Mouse (Mus musculus) Patski (cell line): ENCODE data around the gene Irgq. TPM values are rescaled to one million over a fixed set of nuclear protein-coding genes. Genes with fewer than 3 reads are reported as not detected.

Experiments used
- ATAC-seq: fragments of 100-300 bp; one replicate; pipeline ENCODE4 v1.8.0; 2021
- CTCF ChIA-PET: fragments of 350-600 bp; sonication (Branson Sonifier 250); formaldehyde crosslinking; loops from one replicate; lab custom pipeline; 2022; ENCODE audit warnings: inconsistent platforms; lab: Charles Lee
- POLR2A ChIA-PET: fragments of 350-600 bp; sonication (Branson Sonifier 250); formaldehyde crosslinking; loops from one replicate; lab custom pipeline; 2022; ENCODE audit warnings: antibody characterized with exemption, inconsistent platforms; lab: Charles Lee
- DNase-seq: peaks from one replicate; pipeline ENCODE4 v3.0.0-alpha.2; 2011; ENCODE audit warnings: low read depth, low spot score
- H3K27me3 ChIP-seq: fragments of 371-371 bp; one replicate; pipeline ENCODE4 v1.5.1; 2021
- CTCF ChIP-seq: fragments of 100-300 bp; IDR thresholded peaks from one replicate; pipeline ENCODE4 v1.5.1; 2021
- in situ Hi-C: fragments of 300-500 bp; cut with MboI; formaldehyde crosslinking; loops from 3 replicates; pipeline ENCODE4 v1.11.1; 2018; ENCODE audit warnings: low pct_unique_long_range_greater_than_20kb, mixed read lengths
- polyA plus RNA-seq: library from polyadenylated mRNA; unstranded; gene quantifications from one replicate; pipeline ENCODE4 v1.2.3, GENCODE M21; 2021

Gene Irgq
- polyA plus RNA-seq, 1 experiment from 2014 or later, result 28.8 TPM

DNA sequence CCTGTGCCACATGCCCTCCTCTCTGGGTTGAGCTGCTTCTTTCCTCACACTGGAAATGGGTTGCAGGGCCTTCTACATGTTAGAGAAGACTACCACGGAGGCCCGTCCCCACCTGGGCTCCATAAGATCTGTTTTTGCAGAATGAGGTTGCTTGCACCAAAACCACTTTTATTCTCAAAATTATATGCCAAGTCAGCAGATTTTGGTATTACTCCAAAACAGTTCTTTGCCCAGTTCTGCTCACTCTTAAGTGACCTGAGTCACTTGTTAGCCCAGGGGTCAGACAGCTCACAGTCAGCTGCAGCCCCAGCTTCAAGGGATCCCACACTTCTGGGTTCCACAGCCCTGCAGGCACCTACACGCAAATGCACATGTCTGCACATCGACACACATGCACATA is 31.0 kb downstream of the Irgq start:
- ATAC-seq (no peak), DNase-seq (no peak)
- H3K27me3 ChIP-seq, result no peaks in the 10 kb centered on the region
- CTCF ChIA-PET, result interaction anchor here (1.5 to 3.6 kb wide), 6 partner anchors 9 to 120 kb away, joined by 3 to 23 read pairs (median 6); partner anchors contain the start of gene Irgq
- in situ Hi-C loops, result no loop called here
- no peak for TF ChIP-seq CTCF
- POLR2A ChIA-PET, result interaction anchor here (0.8 to 2.8 kb wide), 3 partner anchors 11 to 62 kb away, joined by 3 to 10 read pairs (median 5); no protein-coding TSS in a partner anchor

GRCm38 (mm10) chr7:24563191-24563836 is 32.8 kb downstream of the Irgq start:
- H3K27me3 ChIP-seq, result no peaks in the 10 kb centered on the region
- CTCF ChIA-PET, result interaction anchor here (1.0 to 3.9 kb wide), 5 partner anchors 9 to 90 kb away, joined by 3 to 26 read pairs (median 6); partner anchors contain the start of gene Irgq
- ATAC-seq (no peak), DNase-seq (no peak)
- in situ Hi-C loops, result no loop called here
- POLR2A ChIA-PET, result interaction anchor here (0.7 to 2.8 kb wide), 3 partner anchors 14 to 384 kb away, joined by 4 to 10 read pairs (median 4); no protein-coding TSS in a partner anchor
- no peak for TF ChIP-seq CTCF

- ChIA-PET CTCF (interaction anchor here (1.2 to 3.9 kb wide), 5 partner anchors 8 to 36 kb away, joined by 3 to 26 read pairs (median 8); partner anchors contain the start of gene Irgq), POLR2A (interaction anchor here (0.6 to 2.8 kb wide), 3 partner anchors 14 to 190 kb away, joined by 4 to 10 read pairs (median 4); no protein-coding TSS in a partner anchor)
- ATAC-seq, result no peak
- in situ Hi-C loops, result no loop called here
- DNase-seq, result no peak
- H3K27me3 ChIP-seq, result no peaks in the 10 kb centered on the region
- no peak for TF ChIP-seq CTCF
These were observed 33.3 kb downstream of the Irgq start for GRCm38 (mm10) chr7:24563837-24564206.

- ATAC-seq, result peak; percentile 77
- DNase-seq, result peak; percentile 22
- POLR2A ChIA-PET, result interaction anchor here (0.6 to 1.8 kb wide), 3 partner anchors 17 to 91 kb away, joined by 3 to 4 read pairs (median 4); no protein-coding TSS in a partner anchor
- H3K27me3 ChIP-seq, result no peaks in the 10 kb centered on the region
- TF ChIP-seq CTCF, result no peak
- CTCF ChIA-PET, result interaction anchor here (0.9 to 3.9 kb wide), 13 partner anchors 8 to 91 kb away, joined by 3 to 26 read pairs (median 3); partner anchors contain the start of genes Ethe1, Irgq, Pinlyp and Xrcc1
- in situ Hi-C loops, result no loop called here
These were observed 34.2 kb downstream of the Irgq start for GRCm38 (mm10) chr7:24564607-24565265.

- no peak for TF ChIP-seq CTCF
- ATAC-seq (no peak), DNase-seq (no peak)
- POLR2A ChIA-PET, result no interaction called here
- in situ Hi-C loops, result no loop called here
- CTCF ChIA-PET, result interaction anchor here (1.3 to 3.9 kb wide), 6 partner anchors 9 to 92 kb away, joined by 3 to 26 read pairs (median 5); partner anchors contain the start of gene Irgq
- no peaks in the 10 kb centered on the region for H3K27me3 ChIP-seq
These were observed 35.1 kb downstream of the Irgq start for GRCm38 (mm10) chr7:24565627-24566026.

DNA sequence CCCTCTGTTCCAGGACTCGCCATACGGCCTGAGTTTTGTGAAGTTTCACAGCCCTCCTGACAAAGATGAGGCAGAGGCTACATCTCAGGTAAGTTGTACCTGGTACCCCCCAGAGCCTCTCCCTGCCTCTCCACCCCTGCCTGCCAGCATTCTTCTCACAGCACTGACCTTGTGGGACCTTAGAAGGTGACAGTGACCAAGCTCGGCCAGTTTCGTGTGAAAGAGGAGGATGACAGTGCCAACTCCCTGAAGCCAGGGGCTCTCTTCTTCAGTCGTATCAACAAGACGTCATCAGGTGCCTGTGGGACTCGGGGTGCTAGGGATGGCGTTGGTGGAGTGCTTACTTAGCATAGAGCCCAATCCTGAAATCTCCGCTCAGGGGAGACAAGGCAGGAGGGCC is 35.7 kb downstream of the Irgq start:
- POLR2A ChIA-PET, result no interaction called here
- in situ Hi-C loops, result no loop called here

DNA sequence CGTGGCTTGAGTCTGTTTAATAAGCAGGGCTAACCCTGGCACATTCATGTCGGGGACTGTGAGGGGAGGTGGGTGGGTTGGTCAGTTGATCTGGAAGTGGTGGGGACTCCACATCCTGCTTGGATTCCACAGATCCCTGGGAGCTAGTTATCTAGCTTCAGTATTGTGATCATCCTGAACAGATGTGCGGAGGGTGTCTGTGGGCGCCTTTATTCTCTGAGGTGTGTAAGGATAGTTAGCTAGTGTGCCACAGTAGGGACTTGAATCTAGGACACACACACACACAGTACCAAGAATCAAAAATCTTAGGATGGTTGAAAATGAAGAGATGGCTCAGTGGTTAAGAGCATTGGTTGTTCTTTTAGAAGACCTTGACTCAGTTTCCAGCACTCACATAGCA is 38.0 kb downstream of the Irgq start:
- ChIA-PET CTCF (interaction anchor here (1.2 to 1.3 kb wide), 2 partner anchors 18 to 44 kb away, joined by 3 to 4 read pairs; no protein-coding TSS in a partner anchor), POLR2A (no interaction called here)
- no peaks in the 10 kb centered on the region for H3K27me3 ChIP-seq
- no peak for TF ChIP-seq CTCF
- ATAC-seq (no peak), DNase-seq (no peak)
- in situ Hi-C loops, result no loop called here

More for the DNA sequence above, 35.7 kb downstream of the Irgq start:
- DNase-seq (no peak), ATAC-seq (no peak)
- TF ChIP-seq CTCF, result no peak
- H3K27me3 ChIP-seq, result no peaks in the 10 kb centered on the region
- CTCF ChIA-PET, result interaction anchor here (0.9 to 3.9 kb wide), 5 partner anchors 8 to 92 kb away, joined by 3 to 26 read pairs (median 5); partner anchors contain the start of gene Irgq

DNA sequence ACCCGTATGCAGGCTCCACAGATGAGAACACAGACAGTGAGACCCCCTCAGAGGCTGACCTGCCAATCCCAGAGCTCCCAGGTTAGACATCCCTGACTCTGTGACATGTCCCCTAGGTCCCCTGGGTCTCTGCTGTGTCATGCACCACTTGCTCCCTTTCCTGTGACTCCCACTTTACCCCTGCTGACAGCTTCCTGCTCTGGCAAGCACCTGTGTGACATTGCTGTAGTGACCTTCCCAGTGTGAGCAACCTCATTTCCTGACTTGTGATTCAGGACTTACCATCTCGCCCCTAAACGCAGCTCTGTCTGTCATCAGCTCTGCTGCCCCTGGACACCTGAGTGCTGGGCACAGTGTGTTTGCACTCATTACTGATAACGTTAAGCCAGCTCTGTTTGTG is 40.6 kb downstream of the Irgq start:
- ChIA-PET POLR2A (interaction anchor here (2.6 kb wide), 1 partner anchor 10 kb away, joined by 5 read pairs; no protein-coding TSS in a partner anchor), CTCF (interaction anchor here (1.2 to 1.3 kb wide), 3 partner anchors 12 to 41 kb away, joined by 3 to 6 read pairs (median 3); partner anchors contain the start of gene Irgq)
- in situ Hi-C loops, result loop anchor here (5.0 kb wide), 2 partner anchors 39 to 94 kb away; partner anchors contain the start of gene Irgq
- TF ChIP-seq CTCF, result no peak
- H3K27me3 ChIP-seq, result no peaks in the 10 kb centered on the region
- ATAC-seq (no peak), DNase-seq (no peak)

- no peak for TF ChIP-seq CTCF
- CTCF ChIA-PET, result interaction anchor here (1.0 to 1.2 kb wide), 4 partner anchors 9 to 99 kb away, joined by 3 to 6 read pairs (median 5); no protein-coding TSS in a partner anchor
- in situ Hi-C loops, result loop anchor here (5.0 kb wide), 2 partner anchors 40 to 95 kb away; partner anchors contain the start of gene Irgq
- DNase-seq (no peak), ATAC-seq (no peak)
- POLR2A ChIA-PET, result interaction anchor here (0.5 to 2.6 kb wide), 2 partner anchors 11 to 268 kb away, joined by 4 to 5 read pairs; no protein-coding TSS in a partner anchor
- no peaks in the 10 kb centered on the region for H3K27me3 ChIP-seq
These were observed 42.0 kb downstream of the Irgq start for GRCm38 (mm10) chr7:24572455-24572854.
